15 mouse cellular contexts compared by ENCODE assay signal in genomic region chr11:54871831-54872537, GRCm38 (mm10). TPM values are rescaled to one million over a fixed set of nuclear protein-coding genes. Genes with fewer than 3 reads are reported as not detected.
A peak's percentile ranks its signal among the peaks of the same experiment; 100 is the strongest.
DNase-seq lines count a peak whose midpoint lies in the region; ATAC-seq and TF ChIP-seq lines count a peak whose summit lies in the region.
"Had no signal": no experiment of that assay in that cellular context is flagged by ENCODE, and none has a peak within 500 bp of the region (broad histone marks: within the 10 kb centered on the region; RNA-seq: fewer than 3 reads in every experiment).

No protein-coding gene starts in this region.

- H3K4me3 ChIP-seq in hindbrain, embryonic 15.5 days = no peak overlapping the region
- H3K4me3 ChIP-seq in hindbrain, embryonic 12.5 days = no peak overlapping the region
- H3K4me3 ChIP-seq in spleen, adult 2 months (ENCODE audit: extremely low read depth, insufficient read depth, insufficient read length) = no peak overlapping the region
- no peak overlapping the region for H3K4me3 ChIP-seq in myocyte
- no peak overlapping the region for H3K4me3 ChIP-seq in kidney, embryonic 15.5 days (replicated peaks)
- H3K4me3 ChIP-seq: embryonic facial prominence, embryonic 12.5 days; hindbrain, embryonic 10.5 days; liver, embryonic 15.5 days had no signal

- no peaks in the 10 kb centered on the region for H3K9me3 ChIP-seq in hindbrain, embryonic 15.5 days
- H3K9me3 ChIP-seq in hindbrain, embryonic 12.5 days (replicated peaks) = no peaks in the 10 kb centered on the region
- H3K9me3 ChIP-seq in kidney, embryonic 15.5 days (replicated peaks) = no peaks in the 10 kb centered on the region
- H3K9me3 ChIP-seq: embryonic facial prominence, embryonic 12.5 days; hindbrain, embryonic 10.5 days; liver, embryonic 15.5 days had no signal

- H3ac ChIP-seq in myocyte (ENCODE audit: control insufficient read depth, insufficient read length) = no peak overlapping the region

- ATAC-seq in hindbrain, embryonic 15.5 days (ENCODE audit: low FRiP score, low read depth) = peak; percentile 31; the same call in 1 of the 2 replicates
- ATAC-seq in hindbrain, embryonic 12.5 days (ENCODE audit: low FRiP score) = no peak
- ATAC-seq in kidney, embryonic 15.5 days (replicated peaks; ENCODE audit: low FRiP score) = no peak
- ATAC-seq: intestine, postnatal 0 days; Patski had no signal

- no peak for TF ChIP-seq CTCF in spleen, adult 2 months (IDR thresholded peaks at IDR 0.05; ENCODE audit: extremely low read depth, insufficient read depth, insufficient read length, insufficient replicate concordance)

- no peak for TF ChIP-seq POLR2A in spleen, adult 2 months (IDR thresholded peaks at IDR 0.05; ENCODE audit: low read depth, low read length)
- peak; percentile 19 for TF ChIP-seq POLR2A in myocyte (IDR thresholded peaks at IDR 0.05; ENCODE audit: insufficient read length, low read depth)

- no peak overlapping the region for H3K27ac ChIP-seq in hindbrain, embryonic 15.5 days (replicated peaks)
- H3K27ac ChIP-seq in hindbrain, embryonic 12.5 days = no peak overlapping the region
- H3K27ac ChIP-seq in spleen, adult 2 months (ENCODE audit: insufficient read depth, low read length) = 0 out of 2 replicates have a peak overlapping the region, but pooled peaks have one; percentile 4
- no peak overlapping the region for H3K27ac ChIP-seq in kidney, embryonic 15.5 days
- H3K27ac ChIP-seq: embryonic facial prominence, embryonic 12.5 days; hindbrain, embryonic 10.5 days; liver, embryonic 15.5 days had no signal

- H3K4me1 ChIP-seq in hindbrain, embryonic 15.5 days (replicated peaks) = peaks cover 26% of the 10 kb centered on the region
- H3K4me1 ChIP-seq in hindbrain, embryonic 12.5 days = peaks cover 19% of the 10 kb centered on the region
- H3K4me1 ChIP-seq in spleen, adult 2 months (ENCODE audit: control insufficient read depth, insufficient read depth, insufficient read length) = no peaks in the 10 kb centered on the region; the same call in 1 of the 2 replicates
- peaks cover 24% of the 10 kb centered on the region for H3K4me1 ChIP-seq in kidney, embryonic 15.5 days

- 68% methylated on average over 7 of the region's 7 CpGs for WGBS in hindbrain, embryonic 15.5 days
- 76% methylated on average over 7 of the region's 7 CpGs for whole genome bisulfite sequencing in hindbrain, embryonic 12.5 days
- WGBS in spleen, adult 2 months = 84% methylated on average over 7 of the region's 7 CpGs
- WGBS in kidney, embryonic 15.5 days = 79% methylated on average over 7 of the region's 7 CpGs

- peaks cover 44% of the 10 kb centered on the region for H3K36me3 ChIP-seq in hindbrain, embryonic 15.5 days
- peaks cover 52% of the 10 kb centered on the region for H3K36me3 ChIP-seq in hindbrain, embryonic 12.5 days
- H3K36me3 ChIP-seq in spleen, adult 2 months (ENCODE audit: control insufficient read depth, insufficient read depth, low read length) = peaks cover 23% of the 10 kb centered on the region
- H3K36me3 ChIP-seq in myocyte (ENCODE audit: control insufficient read depth, insufficient read depth) = peaks cover 52% of the 10 kb centered on the region
- H3K36me3 ChIP-seq in kidney, embryonic 15.5 days = peaks cover 51% of the 10 kb centered on the region

- H3K79me2 ChIP-seq in myocyte (ENCODE audit: control insufficient read depth, insufficient read depth) = peaks cover 28% of the 10 kb centered on the region

- no peak overlapping the region for H3K9ac ChIP-seq in hindbrain, embryonic 15.5 days
- H3K9ac ChIP-seq in hindbrain, embryonic 12.5 days = no peak overlapping the region
- H3K9ac ChIP-seq in kidney, embryonic 15.5 days = no peak overlapping the region
- H3K9ac ChIP-seq: embryonic facial prominence, embryonic 12.5 days; liver, embryonic 15.5 days had no signal

- no peaks in the 10 kb centered on the region for H3K27me3 ChIP-seq in hindbrain, embryonic 15.5 days
- no peaks in the 10 kb centered on the region for H3K27me3 ChIP-seq in hindbrain, embryonic 12.5 days
- H3K27me3 ChIP-seq in spleen, adult 2 months (ENCODE audit: control insufficient read depth, insufficient read depth, low read length) = no peaks in the 10 kb centered on the region
- H3K27me3 ChIP-seq in myocyte (ENCODE audit: control insufficient read depth, insufficient read depth, insufficient read length) = no peaks in the 10 kb centered on the region
- no peaks in the 10 kb centered on the region for H3K27me3 ChIP-seq in kidney, embryonic 15.5 days
- H3K27me3 ChIP-seq: embryonic facial prominence, embryonic 12.5 days; liver, embryonic 15.5 days; Patski had no signal

- no peak overlapping the region for H3K4me2 ChIP-seq in hindbrain, embryonic 15.5 days
- H3K4me2 ChIP-seq in hindbrain, embryonic 12.5 days (replicated peaks) = no peak overlapping the region
- H3K4me2 ChIP-seq in myocyte (ENCODE audit: low read depth) = no peak overlapping the region
- H3K4me2 ChIP-seq in kidney, embryonic 15.5 days = no peak overlapping the region
- H3K4me2 ChIP-seq: embryonic facial prominence, embryonic 12.5 days; liver, embryonic 15.5 days had no signal

- peak; percentile 33 for DNase-seq in cerebellum, adult 9-11 months
- DNase-seq in cerebellum, postnatal 25 days = no peak
- DNase-seq in spleen, adult 2 months (ENCODE audit: low read depth in 1 of 2, low spot score in 2 of 2) = no peak
- no peak for DNase-seq in spleen, adult 18-20 months
- DNase-seq: kidney, postnatal 10 days; lung, postnatal 10 days had no signal

TF ChIP-seq in myocyte, 11 proteins besides CTCF, POLR2A, EP300 and RAD21:
- TF ChIP-seq TCF12 (IDR thresholded peaks at IDR 0.05; ENCODE audit: insufficient read depth, poor library complexity, severe bottlenecking) (no peak), POLR2AphosphoS2 (IDR thresholded peaks at IDR 0.05; ENCODE audit: insufficient read length, low read depth) (peak; percentile 73)

RNA-seq across cellular contexts. Expression of gene Hint1, which starts 5.8 kb away (rescaled TPM):
- 770 and 780 TPM in 2 replicates for polyA plus RNA-seq in hindbrain, embryonic 15.5 days (2015; fragmentation: Nextera tagmentation; extraction: Ambion mirVana)
- 642 and 656 TPM in 2 replicates for polyA plus RNA-seq in hindbrain, embryonic 12.5 days (2016; fragmentation: Nextera tagmentation; extraction: Ambion mirVana)
- 164 and 168 TPM in 2 replicates for polyA plus RNA-seq in spleen, adult 2 months (2012; rRNA removed)
- polyA plus RNA-seq in myocyte (2012; fragmentation: generic; extraction: Trizol) = 860 TPM
- polyA plus RNA-seq in kidney, embryonic 15.5 days (2015; fragmentation: Nextera tagmentation; extraction: Ambion mirVana) = 683 and 778 TPM in 2 replicates

RNA-seq across cellular contexts. Expression of gene Lyrm7, which starts 11.3 kb away (rescaled TPM):
- polyA plus RNA-seq in hindbrain, embryonic 15.5 days (2015; fragmentation: Nextera tagmentation; extraction: Ambion mirVana) = 10.2 and 12.2 TPM in 2 replicates
- polyA plus RNA-seq in hindbrain, embryonic 12.5 days (2016; fragmentation: Nextera tagmentation; extraction: Ambion mirVana) = 5.5 and 10.8 TPM in 2 replicates
- polyA plus RNA-seq in spleen, adult 2 months (2012; rRNA removed) = 0.42 and 0.48 TPM in 2 replicates
- polyA plus RNA-seq in myocyte (2012; fragmentation: generic; extraction: Trizol) = 2.2 TPM
- 5.3 and 8.6 TPM in 2 replicates for polyA plus RNA-seq in kidney, embryonic 15.5 days (2015; fragmentation: Nextera tagmentation; extraction: Ambion mirVana)

RNA-seq across cellular contexts. Expression of gene Gpx3, which starts 30.3 kb away (rescaled TPM):
- 63.5 and 67.4 TPM in 2 replicates for polyA plus RNA-seq in hindbrain, embryonic 15.5 days (2015; fragmentation: Nextera tagmentation; extraction: Ambion mirVana)
- polyA plus RNA-seq in hindbrain, embryonic 12.5 days (2016; fragmentation: Nextera tagmentation; extraction: Ambion mirVana) = 67.5 and 68.6 TPM in 2 replicates
- 62.8 and 70.0 TPM in 2 replicates for polyA plus RNA-seq in spleen, adult 2 months (2012; rRNA removed)
- polyA plus RNA-seq in myocyte (2012; fragmentation: generic; extraction: Trizol) = 9.4 TPM
- polyA plus RNA-seq in kidney, embryonic 15.5 days (2015; fragmentation: Nextera tagmentation; extraction: Ambion mirVana) = 156 and 157 TPM in 2 replicates
